Mouse (Mus musculus): ENCODE data around the gene Cops8. TPM values are rescaled to one million over a fixed set of nuclear protein-coding genes. Genes with fewer than 3 reads are reported as not detected.
A peak's percentile ranks its signal among the peaks of the same experiment; 100 is the strongest.

The Cops8 gene
- 124 and 130 TPM in 2 replicates for polyA plus RNA-seq (2015; fragmentation: Nextera tagmentation; extraction: Ambion mirVana)

GRCm38 (mm10) chr1:90602759-90603560 lies at the start of gene Cops8:
TSS of gene Cops8 (plus strand) at chr1:90602981.
- Histone ChIP-seq H3K36me3 (peaks cover 7% of the 10 kb centered on the region; the same call in 1 of the 2 replicates), H3K9ac (peak within 1 kb of the TSS; percentile 80), H3K27me3 (replicated peaks) (no peaks in the 10 kb centered on the region), H3K9me3 (no peaks in the 10 kb centered on the region), H3K4me1 (peaks cover 5% of the 10 kb centered on the region; the same call in 1 of the 2 replicates), H3K4me2 (peak within 1 kb of the TSS; percentile 51), H3K4me3 (replicated peaks) (peak within 1 kb of the TSS; percentile 71), H3K27ac (peak within 1 kb of the TSS; percentile 80)
- 5% methylated on average over 48 of the region's 48 CpGs for WGBS
- peak; percentile 98 for ATAC-seq (ENCODE audit: insufficient read depth, low FRiP score, low read depth)

- Histone ChIP-seq H3K36me3 (no peaks in the 10 kb centered on the region), H3K4me2 (no peak overlapping the region), H3K4me1 (no peaks in the 10 kb centered on the region), H3K9ac (no peak overlapping the region), H3K27me3 (replicated peaks) (no peaks in the 10 kb centered on the region), H3K27ac (no peak overlapping the region), H3K4me3 (replicated peaks) (no peak overlapping the region), H3K9me3 (no peaks in the 10 kb centered on the region)
- WGBS: 81% methylated on average over 1 of the region's 1 CpGs
- no peak for ATAC-seq (ENCODE audit: insufficient read depth, low FRiP score, low read depth)
These were observed 45.6 kb upstream of the Cops8 start for GRCm38 (mm10) chr1:90557140-90557539.

- Histone ChIP-seq H3K27me3 (replicated peaks) (no peaks in the 10 kb centered on the region), H3K4me2 (no peak overlapping the region), H3K27ac (no peak overlapping the region), H3K4me3 (replicated peaks) (no peak overlapping the region), H3K4me1 (0 out of 2 replicates have a peak, but pooled peaks cover 6% of the 10 kb centered on the region), H3K9me3 (no peaks in the 10 kb centered on the region), H3K36me3 (no peaks in the 10 kb centered on the region), H3K9ac (no peak overlapping the region)
- WGBS: 51% methylated on average over 5 of the region's 5 CpGs
- no peak for ATAC-seq (ENCODE audit: insufficient read depth, low FRiP score, low read depth)
These were observed 41.6 kb upstream of the Cops8 start for GRCm38 (mm10) chr1:90560942-90561726.

- Histone ChIP-seq H3K27me3 (replicated peaks) (no peaks in the 10 kb centered on the region), H3K36me3 (no peaks in the 10 kb centered on the region), H3K9me3 (no peaks in the 10 kb centered on the region), H3K9ac (no peak overlapping the region), H3K4me3 (replicated peaks) (no peak overlapping the region), H3K27ac (no peak overlapping the region), H3K4me1 (peaks cover 9% of the 10 kb centered on the region; the same call in 1 of the 2 replicates), H3K4me2 (no peak overlapping the region)
- 75% methylated on average over 3 of the region's 3 CpGs for WGBS
- ATAC-seq (ENCODE audit: insufficient read depth, low FRiP score, low read depth): no peak
These were observed 38.8 kb upstream of the Cops8 start for GRCm38 (mm10) chr1:90563945-90564344.

GRCm38 (mm10) chr1:90566664-90567440 lies 35.9 kb upstream of the Cops8 start:
- WGBS: 46% methylated on average over 15 of the region's 15 CpGs
- H3K4me2 ChIP-seq: no peak overlapping the region
- H3K27me3 ChIP-seq (replicated peaks): no peaks in the 10 kb centered on the region
- no peaks in the 10 kb centered on the region for H3K36me3 ChIP-seq
- H3K4me1 ChIP-seq: peaks cover 9% of the 10 kb centered on the region; the same call in 1 of the 2 replicates
- H3K9ac ChIP-seq: no peak overlapping the region
- no peak overlapping the region for H3K4me3 ChIP-seq (replicated peaks)
- H3K9me3 ChIP-seq: no peaks in the 10 kb centered on the region
- H3K27ac ChIP-seq: no peak overlapping the region
- no peak for ATAC-seq (ENCODE audit: insufficient read depth, low FRiP score, low read depth)

GRCm38 (mm10) chr1:90573831-90574230 lies 28.9 kb upstream of the Cops8 start:
- Histone ChIP-seq H3K4me1 (no peaks in the 10 kb centered on the region), H3K4me3 (replicated peaks) (no peak overlapping the region), H3K27me3 (replicated peaks) (no peaks in the 10 kb centered on the region), H3K9ac (no peak overlapping the region), H3K27ac (no peak overlapping the region), H3K9me3 (no peaks in the 10 kb centered on the region), H3K36me3 (no peaks in the 10 kb centered on the region), H3K4me2 (no peak overlapping the region)
- WGBS: 86% methylated on average over 6 of the region's 6 CpGs
- ATAC-seq (ENCODE audit: insufficient read depth, low FRiP score, low read depth): no peak

GRCm38 (mm10) chr1:90574845-90575244 lies 27.9 kb upstream of the Cops8 start:
- ATAC-seq (ENCODE audit: insufficient read depth, low FRiP score, low read depth): no peak
- H3K4me3 ChIP-seq (replicated peaks): no peak overlapping the region
- H3K27ac ChIP-seq: no peak overlapping the region
- H3K27me3 ChIP-seq (replicated peaks): no peaks in the 10 kb centered on the region
- H3K9ac ChIP-seq: no peak overlapping the region
- no peaks in the 10 kb centered on the region for H3K36me3 ChIP-seq
- H3K9me3 ChIP-seq: no peaks in the 10 kb centered on the region
- H3K4me1 ChIP-seq: no peaks in the 10 kb centered on the region
- 63% methylated on average over 3 of the region's 3 CpGs for WGBS
- no peak overlapping the region for H3K4me2 ChIP-seq

- 70% methylated on average over 5 of the region's 5 CpGs for WGBS
- no peak for ATAC-seq (ENCODE audit: insufficient read depth, low FRiP score, low read depth)
- H3K9me3 ChIP-seq: no peaks in the 10 kb centered on the region
- H3K4me1 ChIP-seq: no peaks in the 10 kb centered on the region
- no peaks in the 10 kb centered on the region for H3K36me3 ChIP-seq
- H3K4me3 ChIP-seq (replicated peaks): no peak overlapping the region
- no peak overlapping the region for H3K27ac ChIP-seq
- H3K4me2 ChIP-seq: no peak overlapping the region
- H3K27me3 ChIP-seq (replicated peaks): no peaks in the 10 kb centered on the region
- no peak overlapping the region for H3K9ac ChIP-seq
These were observed 25.4 kb upstream of the Cops8 start for GRCm38 (mm10) chr1:90577417-90577816.

- Histone ChIP-seq H3K4me2 (no peak overlapping the region), H3K27me3 (replicated peaks) (no peaks in the 10 kb centered on the region), H3K36me3 (no peaks in the 10 kb centered on the region), H3K27ac (no peak overlapping the region), H3K9ac (no peak overlapping the region), H3K4me1 (no peaks in the 10 kb centered on the region), H3K4me3 (replicated peaks) (no peak overlapping the region), H3K9me3 (no peaks in the 10 kb centered on the region)
- no peak for ATAC-seq (ENCODE audit: insufficient read depth, low FRiP score, low read depth)
- 81% methylated on average over 7 of the region's 7 CpGs for WGBS
These were observed 20.1 kb upstream of the Cops8 start for GRCm38 (mm10) chr1:90582635-90583034.

GRCm38 (mm10) chr1:90588021-90588734 lies 14.6 kb upstream of the Cops8 start:
- H3K36me3 ChIP-seq: no peaks in the 10 kb centered on the region
- no peaks in the 10 kb centered on the region for H3K4me1 ChIP-seq
- no peak overlapping the region for H3K27ac ChIP-seq
- no peaks in the 10 kb centered on the region for H3K9me3 ChIP-seq
- H3K4me2 ChIP-seq: no peak overlapping the region
- no peak overlapping the region for H3K9ac ChIP-seq
- WGBS: 56% methylated on average over 9 of the region's 9 CpGs
- H3K4me3 ChIP-seq (replicated peaks): no peak overlapping the region
- H3K27me3 ChIP-seq (replicated peaks): no peaks in the 10 kb centered on the region
- ATAC-seq (ENCODE audit: insufficient read depth, low FRiP score, low read depth): no peak

GRCm38 (mm10) chr1:90590797-90591196 lies 12.0 kb upstream of the Cops8 start:
- Histone ChIP-seq H3K27ac (no peak overlapping the region), H3K4me2 (no peak overlapping the region), H3K4me3 (replicated peaks) (no peak overlapping the region), H3K4me1 (no peaks in the 10 kb centered on the region), H3K36me3 (no peaks in the 10 kb centered on the region), H3K27me3 (replicated peaks) (no peaks in the 10 kb centered on the region), H3K9me3 (no peaks in the 10 kb centered on the region), H3K9ac (no peak overlapping the region)
- ATAC-seq (ENCODE audit: insufficient read depth, low FRiP score, low read depth): no peak
- 34% methylated on average over 2 of the region's 2 CpGs for WGBS
